Mouse (Mus musculus) heart, embryonic 13.5 days (tissue): Measurements from ENCODE around the gene Uqcc3. TPM values are rescaled to one million over a fixed set of nuclear protein-coding genes. Genes with fewer than 3 reads are reported as not detected.
"Not testable (repeated sequence)": the region's sequence is repeated elsewhere in the genome, so short reads cannot be mapped to it uniquely, and the experiment has no call there.

Experiments used
- ATAC-seq: fragments of 200-750 bp; cut with Nextera tagmentation; 2 replicates; pipeline ENCODE4 v1.8.0; 2017; ENCODE audit warnings: moderate TSS enrichment; ENCODE audit not compliant: insufficient number of reproducible peaks, low FRiP score, low TSS enrichment; ENCODE audit errors: extremely low read depth
- H3K27ac ChIP-seq: fragments of 300-500 bp; sonication (generic); replicated peaks from 2 replicates; pipeline ENCODE4 v1.5.1; 2015; ENCODE audit warnings: moderate library complexity, mild to moderate bottlenecking, inconsistent platforms
- H3K27me3 ChIP-seq: fragments of 300-500 bp; sonication (generic); replicated peaks from 2 replicates; pipeline ENCODE4 v1.6.1; 2015; ENCODE audit warnings: mild to moderate bottlenecking, inconsistent platforms
- H3K36me3 ChIP-seq: fragments of 300-500 bp; sonication (generic); 2 replicates; pipeline ENCODE4 v1.6.1; 2015; ENCODE audit warnings: mild to moderate bottlenecking, inconsistent platforms
- H3K4me1 ChIP-seq: fragments of 300-500 bp; sonication (generic); 2 replicates; pipeline ENCODE4 v1.6.1; 2015; ENCODE audit warnings: inconsistent platforms
- H3K4me2 ChIP-seq: fragments of 300-500 bp; sonication (generic); 2 replicates; pipeline ENCODE4 v1.6.1; 2015; ENCODE audit warnings: inconsistent platforms, mild to moderate bottlenecking, moderate library complexity
- H3K4me3 ChIP-seq: fragments of 300-500 bp; sonication (generic); 2 replicates; pipeline ENCODE4 v1.5.1; 2015; ENCODE audit warnings: moderate library complexity, mild to moderate bottlenecking, inconsistent platforms
- H3K9ac ChIP-seq: fragments of 300-500 bp; sonication (generic); 2 replicates; pipeline ENCODE4 v1.6.1; 2015; ENCODE audit warnings: inconsistent platforms, mild to moderate bottlenecking, moderate library complexity
- H3K9me3 ChIP-seq: fragments of 300-500 bp; sonication (generic); 2 replicates; pipeline ENCODE4 v1.6.1; 2016; ENCODE audit warnings: inconsistent platforms
- WGBS: fragments of 180-500 bp; shearing (Covaris S2); methylation state at CpG from one replicate; pipeline ENCODE4 v1.1.7; 2015; ENCODE audit warnings: mixed read lengths; 5-methylcytosine and 5-hydroxymethylcytosine counted together
- polyA plus RNA-seq: library from polyadenylated mRNA; unstranded; fragments of >200 nt; fragmentation: Nextera tagmentation; extraction: Ambion mirVana; gene quantifications from 2 replicates; pipeline ENCODE4 v1.2.1, GENCODE M21; 2015

Gene Uqcc3
- polyA plus RNA-seq, 1 experiment from 2014 or later = 56.6 TPM

DNA sequence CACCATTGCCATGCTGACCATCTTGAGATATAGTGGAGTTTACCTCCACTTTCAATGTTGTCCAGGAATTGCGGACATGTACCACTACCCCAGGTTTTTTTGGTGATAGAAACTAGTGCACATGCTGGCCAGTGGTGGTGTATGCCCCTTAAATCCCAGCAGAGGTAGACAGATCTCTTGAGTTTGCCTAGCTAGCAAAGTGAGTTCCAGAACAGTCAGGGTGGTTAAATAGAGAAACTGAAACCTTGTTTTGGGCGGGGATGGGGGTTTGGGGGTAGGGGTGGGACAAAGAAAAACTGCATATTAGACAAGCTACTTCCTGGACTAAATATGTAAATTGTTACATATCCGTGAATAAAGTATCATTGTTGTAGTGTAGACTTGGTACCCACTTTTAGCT lies 38.3 kb upstream of the Uqcc3 start:
- Histone ChIP-seq H3K27ac (no peak overlapping the region), H3K27me3 (no peaks in the 10 kb centered on the region), H3K9me3 (no peaks in the 10 kb centered on the region), H3K4me1 (peaks cover 15% of the 10 kb centered on the region), H3K4me2 (no peak overlapping the region), H3K9ac (no peak overlapping the region), H3K4me3 (no peak overlapping the region), H3K36me3 (peaks cover 48% of the 10 kb centered on the region)
- ATAC-seq = no peak
- 92% methylated on average over 3 of the region's 3 CpGs for WGBS

DNA sequence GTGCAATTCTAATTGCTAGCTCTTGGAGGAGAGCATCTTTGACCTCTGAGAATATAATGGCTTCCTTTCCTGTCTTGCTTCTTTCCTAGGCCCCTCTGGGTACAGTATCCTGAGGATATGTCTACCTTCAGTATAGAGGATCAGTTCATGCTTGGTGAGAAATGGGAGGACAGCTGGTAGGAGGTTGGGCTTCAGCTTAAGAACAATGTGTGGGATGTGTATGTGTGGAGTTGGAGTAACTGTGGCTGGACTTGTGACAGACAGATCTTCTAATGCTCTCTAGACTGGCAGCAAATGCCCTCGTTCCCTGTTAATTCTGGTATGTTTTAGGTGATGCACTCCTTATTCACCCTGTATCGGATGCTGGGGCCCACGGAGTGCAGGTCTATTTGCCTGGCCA lies 33.5 kb upstream of the Uqcc3 start:
- Histone ChIP-seq H3K27ac (no peak overlapping the region), H3K4me1 (no peaks in the 10 kb centered on the region), H3K27me3 (no peaks in the 10 kb centered on the region), H3K36me3 (peaks cover 81% of the 10 kb centered on the region), H3K9ac (no peak overlapping the region), H3K9me3 (no peaks in the 10 kb centered on the region), H3K4me3 (no peak overlapping the region), H3K4me2 (no peak overlapping the region)
- WGBS = 92% methylated on average over 3 of the region's 3 CpGs
- no peak for ATAC-seq

DNA sequence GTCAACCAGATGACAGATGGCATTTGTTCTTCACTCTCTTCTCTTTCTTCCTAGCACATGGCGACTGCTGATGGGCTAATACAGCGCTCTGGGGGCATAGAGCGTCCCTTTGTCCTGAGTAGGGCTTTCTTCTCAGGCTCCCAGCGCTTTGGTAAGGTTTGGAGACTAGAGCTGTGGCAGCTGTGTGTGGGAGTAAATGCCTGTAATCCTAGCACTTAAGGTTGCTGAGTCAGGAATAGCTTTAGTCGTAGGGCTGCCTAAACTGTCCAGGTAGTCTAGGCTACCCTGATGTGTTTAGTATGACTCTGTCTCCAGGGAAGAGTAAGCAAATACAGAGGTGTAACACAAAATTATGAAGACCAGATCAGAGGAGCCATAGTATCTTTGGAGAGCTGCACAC lies 31.1 kb upstream of the Uqcc3 start:
- no peak overlapping the region for H3K4me3 ChIP-seq
- H3K4me1 ChIP-seq = no peaks in the 10 kb centered on the region
- peaks cover 100% of the 10 kb centered on the region for H3K36me3 ChIP-seq
- ATAC-seq = no peak
- H3K9ac ChIP-seq = no peak overlapping the region
- H3K27me3 ChIP-seq = no peaks in the 10 kb centered on the region
- 90% methylated on average over 5 of the region's 5 CpGs for WGBS
- H3K9me3 ChIP-seq = no peaks in the 10 kb centered on the region
- no peak overlapping the region for H3K4me2 ChIP-seq
- H3K27ac ChIP-seq = no peak overlapping the region

DNA sequence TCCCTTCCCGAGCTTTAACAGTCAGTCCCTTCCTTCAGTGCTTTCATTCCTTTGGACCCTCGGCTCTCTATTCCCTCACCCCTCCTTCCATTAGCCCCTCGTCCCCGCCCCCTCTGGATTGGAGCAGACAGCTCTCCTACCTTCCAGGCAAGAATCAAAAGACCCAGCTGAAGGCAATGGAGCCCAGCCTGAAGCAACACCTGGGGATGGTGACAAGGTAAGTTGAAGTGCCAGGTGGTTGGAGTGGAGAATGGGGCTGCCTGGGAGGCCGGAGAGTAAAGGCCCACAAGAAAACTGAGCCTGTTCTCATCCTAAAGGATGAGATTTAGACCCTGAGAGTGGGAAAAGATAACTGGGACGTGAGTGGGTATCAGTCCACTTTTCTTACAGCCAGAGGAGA lies 27.8 kb upstream of the Uqcc3 start:
- Histone ChIP-seq H3K4me3 (no peak overlapping the region), H3K9ac (no peak overlapping the region), H3K9me3 (no peaks in the 10 kb centered on the region), H3K4me1 (no peaks in the 10 kb centered on the region), H3K27me3 (no peaks in the 10 kb centered on the region), H3K36me3 (peaks cover 98% of the 10 kb centered on the region), H3K4me2 (no peak overlapping the region), H3K27ac (no peak overlapping the region)
- 89% methylated on average over 6 of the region's 6 CpGs for WGBS
- no peak for ATAC-seq

DNA sequence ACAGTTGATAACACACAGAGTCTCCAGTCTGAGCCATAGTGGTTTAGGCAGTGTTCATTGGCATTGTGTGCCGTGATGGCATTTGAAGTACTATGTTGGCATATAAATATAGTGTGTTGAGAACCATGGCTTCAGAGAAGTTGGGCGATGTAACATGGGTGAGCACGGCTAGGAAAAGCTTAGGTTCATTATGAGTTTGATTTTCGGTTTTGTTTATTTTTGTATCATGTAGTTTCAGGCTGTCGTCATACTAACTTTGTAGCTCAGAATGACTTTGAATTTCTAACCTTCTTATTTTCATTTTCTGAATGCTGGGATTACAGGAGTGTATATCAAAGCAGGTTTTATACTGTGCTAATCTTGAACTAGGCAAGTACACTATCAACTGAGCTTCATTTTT lies 22.7 kb upstream of the Uqcc3 start:
- Histone ChIP-seq H3K4me3 (no peak overlapping the region), H3K9ac (no peak overlapping the region), H3K9me3 (no peaks in the 10 kb centered on the region), H3K4me2 (no peak overlapping the region), H3K36me3 (peaks cover 66% of the 10 kb centered on the region), H3K4me1 (peaks cover 11% of the 10 kb centered on the region), H3K27ac (no peak overlapping the region), H3K27me3 (no peaks in the 10 kb centered on the region)
- no peak for ATAC-seq
- WGBS = 90% methylated on average over 5 of the region's 5 CpGs

DNA sequence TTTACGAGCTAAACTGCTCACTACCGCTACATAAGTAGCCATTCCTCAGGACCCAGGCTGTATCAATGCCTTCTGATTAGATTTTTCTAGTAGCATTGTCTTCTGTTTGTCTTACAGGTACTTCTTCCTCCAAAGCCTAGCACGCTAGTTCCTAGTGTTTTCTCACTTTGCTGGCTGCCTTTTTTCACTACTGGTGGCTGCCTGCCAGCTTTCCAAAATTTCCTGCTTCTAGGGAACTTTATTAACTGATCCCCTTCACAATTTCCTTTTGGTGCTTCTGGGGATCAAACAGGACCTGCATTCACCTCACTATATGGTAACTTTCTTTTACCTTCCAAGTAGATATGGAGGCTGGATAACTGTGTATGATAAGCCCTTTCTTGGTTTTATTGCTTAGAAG lies 18.4 kb upstream of the Uqcc3 start:
- 0 out of 2 replicates have a peak overlapping the region, but pooled peaks have one; percentile 89 for H3K27ac ChIP-seq
- no peaks in the 10 kb centered on the region for H3K9me3 ChIP-seq
- peak overlapping the region; percentile 97 for H3K4me3 ChIP-seq
- no peak for ATAC-seq
- 39% methylated on average over 3 of the region's 3 CpGs for WGBS
- peaks cover 26% of the 10 kb centered on the region for H3K4me1 ChIP-seq
- peak overlapping the region; percentile 96 for H3K9ac ChIP-seq
- H3K4me2 ChIP-seq = peak overlapping the region; percentile 83
- no peaks in the 10 kb centered on the region for H3K27me3 ChIP-seq
- peaks cover 52% of the 10 kb centered on the region for H3K36me3 ChIP-seq

DNA sequence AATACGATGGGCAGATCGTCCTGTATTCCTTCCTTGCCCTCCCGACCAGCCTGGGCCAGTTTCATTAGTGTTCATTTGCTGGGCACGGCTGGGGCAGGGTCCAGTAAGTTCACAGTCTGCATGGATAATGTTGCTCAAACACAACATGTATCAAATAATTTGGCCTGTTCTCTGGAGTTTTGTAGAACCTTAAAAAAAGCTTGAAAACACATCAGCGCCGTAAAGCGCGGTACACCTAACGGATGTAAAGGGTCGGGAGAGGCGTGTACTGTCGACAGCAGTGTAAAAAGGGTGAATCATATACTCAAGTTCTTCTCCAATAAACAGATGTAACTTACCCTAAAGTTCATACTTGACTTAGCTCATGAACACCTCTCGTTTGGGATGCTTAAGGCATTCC lies 17.9 kb upstream of the Uqcc3 start:
- Histone ChIP-seq H3K4me1 (peaks cover 31% of the 10 kb centered on the region), H3K9me3 (no peaks in the 10 kb centered on the region), H3K36me3 (peaks cover 47% of the 10 kb centered on the region), H3K27me3 (no peaks in the 10 kb centered on the region), H3K9ac (peak overlapping the region; percentile 96), H3K4me2 (peak overlapping the region; percentile 83), H3K4me3 (peak overlapping the region; percentile 97), H3K27ac (peak overlapping the region; percentile 89)
- 0 out of 2 replicates have a peak, but pooled peaks have one; percentile 0 for ATAC-seq
- whole genome bisulfite sequencing = 8% methylated on average over 13 of the region's 13 CpGs

DNA sequence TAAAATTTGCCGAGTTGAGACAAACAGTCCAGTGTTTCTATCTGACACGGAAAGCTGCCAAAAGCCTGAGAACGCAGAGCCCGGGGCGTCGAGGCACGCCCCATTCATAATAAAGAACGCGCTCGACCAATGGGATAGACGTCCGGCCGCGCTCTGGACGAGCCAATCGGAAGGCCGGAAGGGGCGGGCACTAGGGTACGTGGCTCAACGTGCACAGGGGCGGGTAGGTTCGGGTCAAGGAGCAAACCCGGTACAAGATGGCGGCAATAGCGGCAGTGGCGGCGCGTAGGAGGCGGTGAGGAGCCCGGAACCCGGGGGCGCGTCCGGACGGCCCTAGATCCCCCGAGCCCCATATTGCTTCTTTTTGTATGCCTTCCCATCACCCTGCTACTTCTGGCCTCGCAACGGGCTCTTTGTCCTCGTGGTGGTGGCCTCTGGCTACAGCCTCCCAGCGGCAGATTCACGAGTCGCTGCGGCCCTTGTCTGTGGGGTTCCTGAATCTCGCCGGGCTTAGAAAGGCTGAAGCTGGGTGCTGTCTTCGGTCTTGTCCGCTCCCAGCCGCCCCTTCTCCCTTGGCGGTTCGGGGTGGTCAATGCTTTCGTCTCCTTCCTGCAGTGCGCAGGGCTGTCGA lies 17.3 kb upstream of the Uqcc3 start, which contains the start of gene Ganab:
Gene Ganab (plus strand): TSS at position 207 of the 631 bp plus-strand sequence.
- Histone ChIP-seq H3K4me1 (peaks cover 35% of the 10 kb centered on the region), H3K36me3 (peaks cover 41% of the 10 kb centered on the region), H3K27me3 (no peaks in the 10 kb centered on the region), H3K9ac (peak within 1 kb of the TSS; percentile 96), H3K27ac (peak within 1 kb of the TSS; percentile 89), H3K9me3 (no peaks in the 10 kb centered on the region), H3K4me3 (peak within 1 kb of the TSS; percentile 97), H3K4me2 (peak within 1 kb of the TSS; percentile 83)
- peak; percentile 93 for ATAC-seq
- under 1% methylated on average over 53 of the region's 53 CpGs for WGBS

DNA sequence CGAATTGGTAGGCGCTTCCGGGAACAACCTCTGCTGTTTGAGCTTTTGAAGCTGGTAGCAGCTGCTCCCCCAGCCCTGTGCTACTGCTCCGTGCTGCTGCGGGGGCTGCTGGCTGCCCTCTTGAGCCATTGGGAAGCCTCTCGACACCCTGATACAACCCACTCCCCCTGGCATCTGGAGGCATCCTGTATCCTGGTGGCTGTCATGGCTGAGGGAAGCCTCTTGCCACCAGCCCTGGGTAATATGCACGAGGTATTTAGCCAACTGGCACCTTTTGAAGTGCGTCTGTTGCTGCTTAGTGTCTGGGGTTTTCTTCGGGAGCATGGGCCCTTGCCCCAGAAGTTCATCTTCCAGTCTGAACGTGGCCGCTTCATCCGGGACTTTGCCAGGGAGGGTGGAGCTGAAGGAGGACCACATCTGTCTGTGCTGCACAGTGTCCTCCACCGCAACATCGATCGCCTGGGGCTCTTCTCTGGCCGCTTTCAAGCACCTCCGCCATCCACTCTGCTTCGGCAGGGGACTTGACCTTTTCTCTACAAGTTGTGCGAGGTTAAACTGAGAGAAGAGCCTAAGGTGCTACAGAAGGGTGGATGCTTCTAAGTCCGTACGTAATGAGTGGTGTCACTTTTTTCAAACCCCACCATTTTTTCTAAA lies 16.6 kb upstream of the Uqcc3 start:
- not testable (repeated sequence) for H3K9me3 ChIP-seq, H3K27me3 ChIP-seq, ATAC-seq
- H3K27ac ChIP-seq = peak overlapping the region; percentile 89
- H3K4me3 ChIP-seq = peak overlapping the region; percentile 97
- H3K36me3 ChIP-seq = peaks cover 36% of the 10 kb centered on the region
- peaks cover 38% of the 10 kb centered on the region for H3K4me1 ChIP-seq
- H3K9ac ChIP-seq = peak overlapping the region; percentile 96
- 26% methylated on average over 21 of the region's 21 CpGs for WGBS
- peak overlapping the region; percentile 83 for H3K4me2 ChIP-seq

DNA sequence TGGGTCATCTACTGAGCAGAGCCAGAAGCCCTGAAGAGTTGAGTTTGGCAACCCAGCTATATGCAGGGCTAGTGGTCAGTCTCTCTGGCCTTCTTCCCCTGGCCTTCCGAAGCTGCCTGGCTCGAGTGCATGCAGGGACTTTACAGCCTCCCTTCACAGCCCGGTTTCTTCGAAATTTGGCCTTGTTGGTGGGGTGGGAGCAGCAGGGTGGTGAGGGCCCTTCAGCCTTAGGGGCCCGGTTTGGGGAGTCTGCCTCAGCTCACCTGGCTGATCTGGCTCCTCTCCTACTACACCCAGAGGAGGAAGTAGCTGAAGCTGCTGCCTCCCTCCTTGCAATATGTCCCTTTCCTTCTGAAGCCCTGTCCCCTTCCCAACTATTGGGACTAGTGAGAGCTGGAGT lies 15.5 kb upstream of the Uqcc3 start:
- H3K36me3 ChIP-seq = peaks cover 31% of the 10 kb centered on the region
- not testable (repeated sequence) for H3K27ac ChIP-seq, H3K9me3 ChIP-seq, H3K4me2 ChIP-seq, H3K27me3 ChIP-seq, H3K4me3 ChIP-seq, ATAC-seq
- H3K9ac ChIP-seq = peak overlapping the region; percentile 96
- 87% methylated on average over 5 of the region's 5 CpGs for WGBS
- H3K4me1 ChIP-seq = peaks cover 40% of the 10 kb centered on the region

DNA sequence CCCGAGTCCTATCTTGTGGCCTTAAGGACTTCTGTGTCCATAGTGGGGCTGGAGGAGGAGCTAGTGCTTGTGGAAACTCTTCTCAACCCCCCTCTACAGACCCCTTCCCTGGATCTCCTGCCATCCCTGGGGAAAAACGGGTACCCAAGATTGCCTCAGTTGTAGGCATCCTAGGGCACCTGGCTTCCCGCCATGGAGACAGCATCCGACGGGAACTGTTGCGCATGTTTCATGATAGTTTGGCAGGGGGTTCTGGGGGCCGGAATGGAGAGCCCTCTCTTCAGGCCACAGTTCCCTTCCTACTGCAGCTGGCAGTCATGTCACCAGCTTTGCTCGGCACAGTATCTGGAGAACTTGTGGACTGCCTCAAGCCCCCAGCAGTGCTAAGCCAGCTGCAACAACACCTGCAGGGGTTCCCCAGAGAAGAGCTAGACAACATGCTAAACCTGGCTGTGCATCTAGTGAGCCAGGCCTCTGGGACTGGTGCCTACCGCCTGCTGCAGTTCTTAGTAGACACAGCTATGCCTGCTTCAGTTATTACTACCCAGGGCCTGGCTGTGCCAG lies 14.8 kb upstream of the Uqcc3 start:
- 0 out of 2 replicates have a peak overlapping the region, but pooled peaks have one; percentile 96 for H3K9ac ChIP-seq
- no peaks in the 10 kb centered on the region for H3K27me3 ChIP-seq
- ATAC-seq = no peak
- no peaks in the 10 kb centered on the region for H3K9me3 ChIP-seq
- no peak overlapping the region for H3K4me3 ChIP-seq
- H3K36me3 ChIP-seq = peaks cover 39% of the 10 kb centered on the region
- no peak overlapping the region for H3K4me2 ChIP-seq
- H3K4me1 ChIP-seq = peaks cover 40% of the 10 kb centered on the region
- 86% methylated on average over 9 of the region's 9 CpGs for WGBS
- no peak overlapping the region for H3K27ac ChIP-seq
